ENCODE assay signal across 8 mouse cellular contexts in genomic region chr12:85374561-85375272, GRCm38 (mm10). TPM values are rescaled to one million over a fixed set of nuclear protein-coding genes. Genes with fewer than 3 reads are reported as not detected.
DNase-seq lines count a peak whose midpoint lies in the region; ATAC-seq and TF ChIP-seq lines count a peak whose summit lies in the region.

Gene Tmed10, minus strand, starts transcription at chr12:85374847.

- no peak for TF ChIP-seq CTCF in bone marrow macrophage, adult 2 months (IDR thresholded peaks at IDR 0.05; ENCODE audit: low read depth, low read length)
- no peak for TF ChIP-seq CTCF in embryonic fibroblast, embryonic 13.5 days (IDR thresholded peaks at IDR 0.05; ENCODE audit: borderline replicate concordance, insufficient read depth, low read length)

- peak within 1 kb of the TSS; percentile 83 for H3K27ac ChIP-seq in bone marrow macrophage, adult 2 months (ENCODE audit: insufficient read depth, low read depth, low read length)
- H3K27ac ChIP-seq in embryonic fibroblast, embryonic 13.5 days (ENCODE audit: insufficient read depth, low read length): peak within 1 kb of the TSS; percentile 92
- peak within 1 kb of the TSS; percentile 71; the same call in 1 of the 2 replicates for H3K27ac ChIP-seq in kidney, embryonic 14.5 days (ENCODE audit: low read depth, low read length)
- H3K27ac ChIP-seq in limb, embryonic 15.5 days: peak within 1 kb of the TSS; percentile 90

- no peaks in the 10 kb centered on the region for H3K9me3 ChIP-seq in kidney, embryonic 14.5 days (ENCODE audit: control insufficient read depth, low read length)
- no peaks in the 10 kb centered on the region for H3K9me3 ChIP-seq in limb, embryonic 15.5 days

- peak; percentile 96 for DNase-seq in A20 (ENCODE audit: low read depth, low spot score)
- DNase-seq in heart, adult 9 months (ENCODE audit: low spot score in 2 of 2): peak; percentile 94 to 95
- peak; percentile 66 to 78 for DNase-seq in monocyte, adult 2 months (ENCODE audit: low read depth in 1 of 2, low spot score in 2 of 2)
- DNase-seq in spleen, postnatal 36 days (ENCODE audit: low spot score in 2 of 2): peak; percentile 84 to 87

- H3K4me2 ChIP-seq in kidney, embryonic 14.5 days (replicated peaks; ENCODE audit: low read depth, low read length): peak within 1 kb of the TSS; percentile 58
- peak within 1 kb of the TSS; percentile 47 for H3K4me2 ChIP-seq in limb, embryonic 15.5 days

- TF ChIP-seq POLR2A in bone marrow macrophage, adult 2 months (IDR thresholded peaks at IDR 0.05; ENCODE audit: borderline replicate concordance, low read depth, low read length): no peak
- TF ChIP-seq POLR2A in embryonic fibroblast, embryonic 13.5 days (IDR thresholded peaks at IDR 0.05; ENCODE audit: low read depth, low read length): peak; percentile 83

- peak; percentile 96 for ATAC-seq in kidney, embryonic 14.5 days (ENCODE audit: low FRiP score, low TSS enrichment)
- ATAC-seq in limb, embryonic 15.5 days (ENCODE audit: insufficient number of reproducible peaks, low FRiP score, low TSS enrichment, low read depth): peak; percentile 91

- H3K4me3 ChIP-seq in bone marrow macrophage, adult 2 months (ENCODE audit: insufficient read depth, low read length): peak within 1 kb of the TSS; percentile 68
- H3K4me3 ChIP-seq in embryonic fibroblast, embryonic 13.5 days (ENCODE audit: insufficient read depth, low read length): peak within 1 kb of the TSS; percentile 98
- peak within 1 kb of the TSS; percentile 87 for H3K4me3 ChIP-seq in kidney, embryonic 14.5 days (ENCODE audit: low read length)
- peak within 1 kb of the TSS; percentile 80 for H3K4me3 ChIP-seq in limb, embryonic 15.5 days

- peak within 1 kb of the TSS; percentile 95 for H3K9ac ChIP-seq in kidney, embryonic 14.5 days (ENCODE audit: low read depth, low read length)
- H3K9ac ChIP-seq in limb, embryonic 15.5 days: peak within 1 kb of the TSS; percentile 81

- no peaks in the 10 kb centered on the region for H3K36me3 ChIP-seq in kidney, embryonic 14.5 days (ENCODE audit: control insufficient read depth, insufficient read depth, low read length)
- H3K36me3 ChIP-seq in limb, embryonic 15.5 days: no peaks in the 10 kb centered on the region

- peaks cover 50% of the 10 kb centered on the region for H3K4me1 ChIP-seq in bone marrow macrophage, adult 2 months (ENCODE audit: control insufficient read depth, insufficient read depth, low read length)
- H3K4me1 ChIP-seq in embryonic fibroblast, embryonic 13.5 days (ENCODE audit: control insufficient read depth, insufficient read depth, low read length): no peaks in the 10 kb centered on the region
- H3K4me1 ChIP-seq in kidney, embryonic 14.5 days (ENCODE audit: control insufficient read depth, insufficient read depth, low read length): peaks cover 11% of the 10 kb centered on the region
- H3K4me1 ChIP-seq in limb, embryonic 15.5 days: peaks cover 17% of the 10 kb centered on the region

- under 1% methylated on average over 37 of the region's 37 CpGs for WGBS in kidney, embryonic 14.5 days
- WGBS in limb, embryonic 15.5 days: under 1% methylated on average over 37 of the region's 37 CpGs

- no peaks in the 10 kb centered on the region for H3K27me3 ChIP-seq in kidney, embryonic 14.5 days (ENCODE audit: control insufficient read depth, insufficient read depth, low read length)
- no peaks in the 10 kb centered on the region for H3K27me3 ChIP-seq in limb, embryonic 15.5 days

RNA-seq across cellular contexts. Expression of gene Tmed10, which starts in this region (rescaled TPM):
- polyA plus RNA-seq in bone marrow macrophage, adult 2 months (2012; ENCODE audit: insufficient read depth, insufficient read length, missing spikeins): 291 and 303 TPM in 2 replicates
- polyA plus RNA-seq in embryonic fibroblast, embryonic 13.5 days (2011; ENCODE audit: insufficient read length, low read depth, missing spikeins): 270 and 282 TPM in 2 replicates
- 314 and 356 TPM in 2 replicates for polyA plus RNA-seq in kidney, embryonic 14.5 days (2014; fragmentation: Nextera tagmentation; extraction: Ambion mirVana)
- polyA plus RNA-seq in limb, embryonic 15.5 days (2015; fragmentation: Nextera tagmentation; extraction: Ambion mirVana): 361 and 367 TPM in 2 replicates

Comparison
In these comparisons a context has a peak if more than half of its experiments do, and no peak if none do; other contexts are left out.
1. Peak in every context shown above with its lines: DNase-seq, ATAC-seq, H3K4me3 ChIP-seq and H3K27ac ChIP-seq.